8 mouse cellular contexts compared by ENCODE assay signal in genomic region chr11:62643011-62643631, GRCm38 (mm10). TPM values are rescaled to one million over a fixed set of nuclear protein-coding genes. Genes with fewer than 3 reads are reported as not detected.
DNase-seq lines count a peak whose midpoint lies in the region; ATAC-seq lines count a peak whose summit lies in the region.

No protein-coding gene starts in this region.

- 68% methylated on average over 8 of the region's 8 CpGs for WGBS in intestine, embryonic 16.5 days

- H3K9me3 ChIP-seq in intestine, embryonic 16.5 days (ENCODE audit: control insufficient read depth, low read length), result no peaks in the 10 kb centered on the region

- peak overlapping the region; percentile 66 for H3K27ac ChIP-seq in intestine, embryonic 16.5 days (ENCODE audit: low read length)

- 0 out of 2 replicates have a peak, but pooled peaks have one; percentile 14 for ATAC-seq in frontal cortex, adult (ENCODE audit: low TSS enrichment)
- peak; percentile 66 for ATAC-seq in intestine, embryonic 16.5 days

- no peaks in the 10 kb centered on the region for H3K36me3 ChIP-seq in intestine, embryonic 16.5 days (ENCODE audit: control insufficient read depth, insufficient read depth, low read length)

- no peak overlapping the region for H3K4me2 ChIP-seq in intestine, embryonic 16.5 days (ENCODE audit: low read depth, low read length)

- DNase-seq in frontal cortex, postnatal 14 days (ENCODE audit: low spot score in 2 of 2), result no peak
- peak; percentile 23 for DNase-seq in MN1 (ENCODE audit: low spot score)
- peak; percentile 31 for DNase-seq in fat pad, adult 2 months (ENCODE audit: extremely low read depth, low read depth, low spot score)
- DNase-seq in lung, postnatal 4 days, result peak; percentile 82 to 90
- no peak for DNase-seq in yolk sac, embryonic 10.5 days (ENCODE audit: low spot score)
- no peak for DNase-seq in right cerebral cortex, adult 18-20 months

- H3K9ac ChIP-seq in intestine, embryonic 16.5 days (ENCODE audit: low read depth, low read length), result peak overlapping the region; percentile 26; the same call in 1 of the 2 replicates

- H3K4me1 ChIP-seq in intestine, embryonic 16.5 days (ENCODE audit: control insufficient read depth, insufficient read depth, low read length), result peaks cover 56% of the 10 kb centered on the region

- H3K4me3 ChIP-seq in intestine, embryonic 16.5 days (ENCODE audit: low read length), result no peak overlapping the region

- no peaks in the 10 kb centered on the region for H3K27me3 ChIP-seq in intestine, embryonic 16.5 days (replicated peaks; ENCODE audit: control insufficient read depth, insufficient read depth, low read length)

RNA-seq across cellular contexts. Expression of gene Lrrc75a, which starts 5.2 kb away (rescaled TPM):
- 14.1 and 23.8 TPM in 2 replicates for polyA plus RNA-seq in intestine, embryonic 16.5 days (2015; fragmentation: Nextera tagmentation; extraction: Ambion mirVana)

RNA-seq across cellular contexts. Expression of gene Mmgt2, which starts 5.3 kb away (rescaled TPM):
- polyA plus RNA-seq in intestine, embryonic 16.5 days (2015; fragmentation: Nextera tagmentation; extraction: Ambion mirVana), result 82.9 and 86.3 TPM in 2 replicates

Comparison
In these comparisons a context has a peak if more than half of its experiments do, and no peak if none do; other contexts are left out.
1. DNase-seq: peak in MN1 (single experiment), fat pad, adult 2 months (single experiment) and lung, postnatal 4 days (2 of 2); none in frontal cortex, postnatal 14 days (0 of 2), yolk sac, embryonic 10.5 days (single experiment) and right cerebral cortex, adult 18-20 months (single experiment).